Mouse (Mus musculus) gastrocnemius, postnatal 36 days (tissue): ENCODE measurements around the gene Zbtb8os. TPM values are rescaled to one million over a fixed set of nuclear protein-coding genes. Genes with fewer than 3 reads are reported as not detected.

Experiments used
- DNase-seq, 2 experiments: peaks; one replicate each; pipeline ENCODE4 v3.0.0; 2022
- intact Hi-C: fragments of 180-260 bp; cut with DNase I; formaldehyde crosslinking; loops from one replicate; pipeline ENCODE4 v1.15.1; 2025
- long read RNA-seq, 2 experiments: library from polyadenylated mRNA; stranded (forward); transcript quantifications; one replicate each; pipeline ENCODE4 v2.0.0; 2021
- total RNA-seq, 2 experiments: library from RNA; stranded (reverse); gene quantifications; 2 replicates each; pipeline ENCODE4 v1.2.3; 2021

The Zbtb8os gene
- total RNA-seq: 10 to 100 TPM; 23.3 to 24.2 TPM
- long read RNA-seq, experiment 1, transcript Zbtb8os-204 (7 exons, 3,833 nt): major isoform, 32 of 35 reads
- long read RNA-seq, experiment 1, partial matches to known transcripts: 2 of 35 reads
- long read RNA-seq, experiment 1, other reads (novel, unspliced or antisense): 1 of 35 reads
- long read RNA-seq, experiment 2, transcript Zbtb8os-204 (7 exons, 3,833 nt): major isoform, 26 of 33 reads
- long read RNA-seq, experiment 2, partial matches to known transcripts: 7 of 33 reads
- long read RNA-seq, experiment 2, other reads (novel, unspliced or antisense): 0 of 33 reads

DNA sequence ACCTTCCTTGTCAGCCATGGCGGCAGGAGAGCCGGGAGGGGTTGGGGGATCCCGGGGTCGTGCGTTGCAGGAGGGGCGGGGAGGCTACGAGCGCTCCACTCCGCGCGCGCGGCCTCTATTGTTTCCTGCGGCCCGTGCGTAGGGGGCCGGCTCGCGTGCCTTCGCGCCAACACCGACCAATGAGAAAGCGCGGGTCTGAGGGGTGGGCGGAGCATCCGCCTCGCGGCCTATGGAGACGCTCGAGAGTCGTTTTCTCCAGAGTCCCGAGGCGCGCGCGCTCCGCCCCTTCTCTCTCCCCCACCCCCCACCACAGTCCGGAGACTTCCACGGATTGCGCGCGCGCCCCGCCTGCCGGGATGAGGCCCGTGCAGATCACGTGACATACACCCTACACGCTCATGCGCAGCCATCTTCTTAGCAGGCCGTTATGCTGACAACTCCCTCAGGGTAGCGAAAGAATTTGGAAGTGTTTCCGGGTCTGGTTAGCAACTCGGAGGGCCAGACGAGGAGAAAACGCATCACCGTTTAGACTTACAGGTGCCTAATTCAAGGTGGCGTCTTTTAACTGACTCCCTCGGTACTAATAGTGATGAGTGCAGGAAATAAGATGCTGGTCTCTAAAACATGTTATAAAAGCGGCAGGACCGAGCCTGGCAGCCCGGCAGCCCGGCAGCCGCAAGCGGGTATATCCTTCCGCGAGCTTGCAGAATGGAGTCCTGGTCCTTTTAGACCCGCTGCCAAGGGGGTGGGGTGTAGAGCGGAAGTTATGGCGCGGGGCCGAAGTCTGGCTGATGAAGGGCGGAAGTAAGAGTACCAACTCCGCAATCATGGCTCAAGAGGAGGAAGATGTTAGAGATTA lies at the start of gene Zbtb8os, which contains the start of gene Rbbp4:
TSS of gene Zbtb8os (plus strand) at position 480 of the 859 bp plus-strand sequence.
TSS of gene Rbbp4 (minus strand) at position 155 of the 859 bp plus-strand sequence.
- DNase-seq: peak; percentile 91 to 96
- intact Hi-C loops: no loop called here

DNA sequence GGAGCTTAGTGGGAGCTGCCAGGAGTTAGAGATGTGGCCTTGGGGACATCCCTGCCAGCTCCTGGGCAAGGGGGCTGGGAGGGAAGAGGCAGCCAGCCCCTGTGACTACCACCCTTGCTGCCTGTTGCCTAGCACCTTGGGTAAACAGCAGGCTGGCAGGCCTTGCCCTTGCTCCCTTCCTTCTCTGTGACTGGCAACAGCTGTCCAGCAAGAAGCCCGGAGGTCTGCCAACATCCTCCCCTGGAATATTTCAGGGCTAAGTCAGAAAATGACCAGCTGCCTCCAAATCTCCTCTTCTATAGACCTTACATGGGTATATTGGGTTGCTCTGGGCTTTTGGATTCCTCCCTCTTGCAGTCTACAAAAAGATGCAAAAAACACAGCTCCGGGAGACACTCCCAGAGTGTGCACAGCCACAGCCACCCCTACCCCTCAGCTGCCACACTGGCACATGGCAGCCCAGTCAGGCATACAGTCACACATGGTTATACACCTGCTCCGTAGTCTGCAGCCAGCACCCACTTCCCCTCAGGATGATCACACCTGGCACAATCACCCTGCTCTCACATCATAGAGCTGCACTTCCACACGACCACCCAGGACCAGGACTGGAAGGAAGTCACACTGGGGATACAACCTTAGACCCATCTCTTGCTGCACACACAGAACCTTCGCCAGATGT lies 49.4 kb upstream of the Zbtb8os start:
- DNase-seq: peak in 1 of 2 experiments; percentile 28
- intact Hi-C loops: no loop called here

DNA sequence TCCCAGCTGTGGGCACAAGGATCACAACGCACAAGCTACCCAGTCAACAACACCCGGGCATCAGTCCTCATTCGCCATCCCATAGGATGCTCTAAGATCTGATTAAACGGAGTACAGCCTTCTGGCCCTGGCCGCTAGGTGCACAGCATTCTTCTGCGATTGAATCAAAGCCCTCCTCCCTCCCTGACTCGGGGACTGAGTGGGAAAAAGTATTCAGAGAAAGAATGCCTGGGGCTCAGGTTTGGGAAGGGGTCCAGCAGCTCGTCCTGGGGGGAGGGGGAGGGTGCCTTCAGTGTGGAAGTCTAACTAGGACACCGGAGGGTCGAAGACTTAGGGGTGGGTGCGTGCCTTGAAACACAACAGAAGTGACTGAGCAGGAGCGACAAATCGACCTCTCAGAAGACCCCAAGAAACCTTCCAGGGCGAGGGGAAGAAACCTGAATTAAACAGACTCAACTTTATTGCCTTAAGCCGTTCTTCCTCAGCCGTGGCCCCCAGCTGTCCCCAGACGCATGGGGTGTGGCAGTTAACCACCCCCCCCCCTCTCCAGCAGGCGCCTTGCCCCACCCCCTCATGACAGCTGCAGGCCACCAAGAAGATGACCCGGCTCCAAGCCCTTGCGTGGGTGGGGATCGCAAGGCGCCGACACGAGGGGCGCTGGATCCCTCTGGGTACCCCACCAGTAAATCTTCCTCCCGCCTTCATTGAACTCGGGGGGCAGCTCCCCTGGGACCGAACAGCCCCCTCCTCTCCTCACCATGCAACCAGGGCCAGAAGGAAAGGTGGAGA lies 48.6 kb upstream of the Zbtb8os start:
- intact Hi-C loops: no loop called here
- DNase-seq: peak in 1 of 2 experiments; percentile 38

DNA sequence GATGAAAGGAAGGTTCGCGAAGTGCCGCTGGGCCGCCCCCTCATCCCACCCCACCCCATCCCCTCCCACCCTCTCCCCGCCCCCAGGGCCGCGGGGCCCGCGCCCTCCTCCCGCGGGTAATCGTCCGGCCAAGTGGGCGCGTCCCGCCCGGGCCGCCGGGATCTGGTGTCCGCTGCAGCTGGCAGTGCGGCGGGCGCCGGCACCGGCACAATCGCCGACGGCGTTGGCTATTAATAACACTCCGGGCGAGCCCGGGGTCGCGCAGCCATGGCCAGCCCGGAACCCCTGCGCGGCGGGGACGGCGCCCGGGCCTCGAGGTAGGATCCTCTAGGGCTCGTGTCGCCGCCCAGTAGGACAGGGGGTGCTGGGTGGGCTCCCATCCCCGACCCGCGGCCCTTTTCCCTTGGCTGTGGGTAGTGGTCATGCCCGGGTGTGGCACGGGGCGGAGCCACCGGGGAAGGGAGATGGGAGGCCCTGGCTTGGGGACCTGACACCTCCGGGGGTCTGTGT lies 48.0 kb upstream of the Zbtb8os start, which contains the start of gene Sync:
TSS of gene Sync (plus strand) at position 146 of the 510 bp plus-strand sequence.
- peak; percentile 53 to 64 for DNase-seq
- intact Hi-C loops: no loop called here

DNA sequence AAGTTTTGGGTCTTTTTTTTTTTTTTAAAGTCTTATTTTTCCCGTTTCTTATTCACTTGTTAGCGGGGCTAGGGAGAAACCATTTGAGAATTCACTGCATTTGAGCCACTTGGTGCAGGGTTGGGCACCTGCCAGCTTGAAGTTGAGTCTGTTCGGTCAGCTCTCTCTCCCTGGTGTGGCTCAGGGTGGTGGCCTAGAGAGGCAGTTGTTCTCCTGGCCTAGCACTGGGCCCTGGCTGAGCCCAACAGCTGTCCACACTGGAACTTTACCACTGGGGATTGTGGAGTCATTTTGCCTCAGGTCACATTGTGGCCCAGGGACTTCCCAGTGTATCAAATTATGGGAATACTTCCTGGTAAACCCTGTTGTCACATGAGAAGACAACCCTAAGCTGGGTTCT lies 47.4 kb upstream of the Zbtb8os start:
- intact Hi-C loops: no loop called here
- DNase-seq: peak; percentile 34 to 43

DNA sequence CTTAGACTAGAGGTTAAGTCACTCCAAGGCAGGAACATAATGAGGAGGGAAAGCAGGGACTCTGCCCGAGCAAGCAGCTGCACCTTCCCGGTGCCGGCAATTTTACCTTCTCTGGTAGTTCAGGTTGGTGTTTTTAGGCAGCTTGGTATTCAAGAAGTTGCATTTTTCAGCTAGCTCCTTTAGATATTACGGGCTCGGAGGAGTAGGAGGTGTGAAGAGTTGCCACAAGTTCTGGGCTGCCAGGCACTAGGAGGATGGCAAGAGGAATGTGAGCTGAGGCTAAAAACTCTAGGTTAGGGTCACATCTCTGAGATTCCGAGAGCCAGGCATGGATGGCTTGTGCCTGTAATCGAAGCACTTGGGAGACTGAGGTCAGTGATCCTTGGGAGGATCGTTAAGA lies 45.8 kb upstream of the Zbtb8os start:
- intact Hi-C loops: loop anchor here (5.0 kb wide), 1 partner anchor 43 kb away; no protein-coding TSS in a partner anchor

DNA sequence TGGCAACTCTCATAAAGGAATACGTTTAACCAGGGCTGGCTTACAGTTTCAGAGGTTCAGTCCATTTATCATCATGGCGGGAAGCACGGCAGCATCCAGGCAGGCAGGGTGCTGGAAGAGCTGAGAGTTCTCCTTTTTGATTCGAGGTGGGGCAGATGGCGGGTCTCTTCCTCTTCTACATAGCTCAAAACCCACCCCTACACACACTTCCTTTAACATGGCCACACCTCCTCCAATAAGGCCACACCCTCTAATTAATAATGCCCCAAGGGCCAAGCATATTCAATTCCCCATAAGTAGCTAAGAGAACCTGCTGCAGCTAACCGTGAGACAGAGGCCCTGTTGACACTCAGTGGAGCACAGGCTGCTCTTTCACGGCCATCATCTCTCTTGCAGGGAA lies 42.7 kb upstream of the Zbtb8os start:
- DNase-seq: no peak
- intact Hi-C loops: loop anchor here (5.0 kb wide), 1 partner anchor 39 kb away; no protein-coding TSS in a partner anchor

More for the DNA sequence above, 45.8 kb upstream of the Zbtb8os start:
- no peak for DNase-seq

DNA sequence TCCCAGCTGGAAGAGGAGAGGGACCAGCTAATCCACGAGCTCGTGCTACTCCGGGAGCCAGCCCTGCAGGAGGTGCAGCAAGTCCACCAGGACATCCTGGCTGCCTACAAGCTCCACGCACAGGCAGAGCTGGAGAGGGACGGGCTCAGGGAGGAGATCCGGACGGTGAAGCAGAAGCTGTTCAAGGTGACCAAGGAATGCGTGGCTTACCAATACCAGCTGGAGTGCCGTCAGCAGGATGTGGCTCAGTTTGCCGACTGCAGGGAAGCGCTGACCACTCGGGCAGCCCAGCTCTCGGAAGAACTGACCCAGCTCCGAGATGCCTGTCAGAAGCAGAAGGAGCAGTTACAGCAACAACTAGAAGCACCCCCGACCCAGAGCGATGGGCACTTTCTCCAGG lies 41.8 kb upstream of the Zbtb8os start:
- intact Hi-C loops: loop anchor here (5.0 kb wide), 1 partner anchor 39 kb away; no protein-coding TSS in a partner anchor
- no peak for DNase-seq

DNA sequence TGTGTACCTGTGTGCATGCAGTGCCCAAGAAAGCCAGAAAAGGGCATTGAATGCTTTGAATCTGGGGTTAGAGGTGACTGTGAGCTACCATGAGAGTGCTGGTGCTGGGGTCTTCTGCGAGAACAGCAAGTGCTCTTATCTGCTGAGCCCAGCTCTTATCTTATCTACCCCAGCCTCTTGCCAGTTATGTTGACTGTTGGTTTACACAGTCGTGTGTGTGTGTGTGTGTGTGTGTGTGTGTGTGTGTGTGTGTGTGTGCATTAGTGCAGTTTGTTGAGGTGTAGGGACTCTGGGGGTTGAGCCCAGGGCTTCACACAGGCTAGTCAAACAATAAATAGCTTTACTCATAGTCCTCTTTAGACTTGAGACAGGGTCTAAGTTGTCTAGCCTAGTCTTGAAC lies 40.3 kb upstream of the Zbtb8os start:
- DNase-seq: no peak
- intact Hi-C loops: no loop called here

DNA sequence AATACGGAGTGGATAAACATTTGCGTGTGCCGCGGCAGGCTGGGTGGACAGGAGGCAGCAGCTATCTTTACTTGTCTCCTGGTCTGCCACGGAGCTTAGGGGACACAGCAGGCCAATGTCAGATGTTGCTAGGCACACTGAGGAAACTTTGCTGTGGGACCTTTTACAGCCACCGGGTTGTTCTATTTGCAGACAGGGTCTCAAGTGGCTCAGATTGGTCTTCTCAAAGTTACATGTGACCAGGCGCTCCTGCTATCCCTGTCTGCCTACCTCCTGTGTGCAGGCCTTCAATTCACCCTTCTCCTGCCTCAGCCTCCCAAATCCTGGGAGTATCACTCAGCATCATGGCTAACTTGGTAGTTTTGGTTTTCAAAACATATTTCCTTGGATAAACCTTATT lies 39.4 kb upstream of the Zbtb8os start:
- no peak for DNase-seq
- intact Hi-C loops: no loop called here

DNA sequence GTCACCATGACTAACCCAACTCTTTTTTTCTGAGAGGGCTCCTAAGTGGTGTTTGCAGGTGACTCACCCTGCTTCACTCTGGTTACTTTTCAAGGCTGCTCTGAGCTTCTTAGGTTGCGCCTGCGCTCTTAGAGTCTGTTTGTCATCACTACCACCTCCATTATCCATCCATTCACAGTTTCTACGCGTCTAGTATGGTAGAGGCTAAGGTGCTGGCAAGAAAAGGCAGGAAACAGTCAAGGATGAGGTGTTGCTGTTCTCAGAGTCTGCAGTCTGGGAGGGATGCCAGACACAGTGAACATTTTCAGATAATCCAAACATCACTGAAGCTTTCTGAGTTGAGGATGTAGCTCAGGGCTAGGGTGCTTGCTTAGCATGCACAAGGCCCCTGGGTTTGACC lies 37.8 kb upstream of the Zbtb8os start:
- no peak for DNase-seq
- intact Hi-C loops: no loop called here

DNA sequence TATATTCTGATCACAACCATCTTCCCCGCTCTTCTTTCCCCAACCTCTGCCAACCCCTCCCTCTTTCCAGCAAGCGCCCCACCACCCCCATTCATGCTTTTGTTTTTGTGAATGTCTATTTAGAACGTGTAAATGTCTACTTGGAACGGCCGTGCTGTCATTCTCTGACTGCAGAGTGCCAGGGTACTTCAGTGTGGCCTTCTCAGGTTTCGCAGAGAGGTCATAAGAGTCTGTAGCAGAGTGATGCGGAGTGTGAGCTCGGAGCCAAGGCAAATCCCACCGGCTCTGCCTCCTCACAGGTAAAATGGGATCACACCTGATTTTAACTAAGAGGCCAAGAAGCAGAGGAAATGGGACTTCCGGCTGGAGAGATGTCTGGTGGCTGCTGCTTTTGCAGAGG lies 36.4 kb upstream of the Zbtb8os start:
- intact Hi-C loops: no loop called here
- DNase-seq: no peak

DNA sequence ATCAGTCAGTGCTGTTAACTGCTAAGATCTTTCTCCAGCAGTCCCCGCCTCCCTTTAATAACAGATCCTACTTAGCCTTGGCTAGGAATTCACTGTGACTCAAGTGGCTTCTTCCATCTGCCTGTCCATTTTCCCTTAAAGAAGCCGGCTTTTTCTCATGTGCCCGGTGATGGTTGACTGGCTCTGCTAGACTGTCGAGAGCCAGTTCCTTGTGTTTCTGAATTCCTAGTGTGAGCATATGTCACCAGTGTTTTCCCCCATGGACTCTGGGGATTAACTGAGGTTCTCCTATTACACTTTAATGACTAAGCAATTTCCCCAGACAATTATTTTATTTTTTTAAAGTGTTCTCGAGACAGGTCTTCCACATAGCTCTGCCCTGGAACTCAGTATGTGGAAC lies 32.1 kb upstream of the Zbtb8os start:
- DNase-seq: no peak
- intact Hi-C loops: no loop called here

DNA sequence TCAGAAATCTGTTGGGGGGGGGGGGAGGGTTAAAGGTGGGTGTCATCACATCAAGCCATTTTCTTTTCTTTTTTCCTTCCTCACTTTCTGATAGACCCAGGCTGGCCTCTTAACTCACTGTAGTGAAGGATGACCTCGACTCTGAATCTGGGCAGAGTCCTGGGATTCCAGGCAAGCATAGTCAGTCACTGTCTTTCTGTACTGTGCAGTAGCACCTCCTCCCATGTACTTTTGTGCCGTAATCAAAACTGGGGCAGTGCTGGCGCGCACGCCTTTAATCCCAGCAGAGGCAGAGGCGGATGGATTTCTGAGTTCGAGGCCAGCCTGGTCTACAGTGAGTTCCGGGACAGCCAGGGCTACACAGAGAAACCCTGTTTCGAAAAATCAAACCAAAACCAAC lies 31.7 kb upstream of the Zbtb8os start:
- intact Hi-C loops: no loop called here
- no peak for DNase-seq

DNA sequence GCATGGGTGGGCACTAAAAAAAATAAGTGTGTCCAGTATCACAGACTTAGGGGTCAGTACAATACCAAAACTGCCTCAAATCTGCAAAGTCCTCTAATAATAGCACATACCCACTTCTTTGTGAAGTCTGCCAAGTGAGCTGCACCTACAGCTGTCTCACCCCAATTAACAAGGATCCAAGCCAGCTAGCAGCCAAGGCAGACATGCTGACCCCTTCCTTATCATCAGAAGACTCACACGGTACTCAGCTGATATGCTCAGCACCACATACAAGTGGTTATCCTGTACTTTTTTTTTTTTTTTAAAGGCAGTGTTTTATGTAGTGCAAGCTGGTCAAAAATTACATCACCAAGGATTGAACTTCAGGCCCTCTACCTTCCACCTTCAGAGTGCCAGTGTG lies 31.2 kb upstream of the Zbtb8os start:
- intact Hi-C loops: no loop called here
- DNase-seq: no peak

DNA sequence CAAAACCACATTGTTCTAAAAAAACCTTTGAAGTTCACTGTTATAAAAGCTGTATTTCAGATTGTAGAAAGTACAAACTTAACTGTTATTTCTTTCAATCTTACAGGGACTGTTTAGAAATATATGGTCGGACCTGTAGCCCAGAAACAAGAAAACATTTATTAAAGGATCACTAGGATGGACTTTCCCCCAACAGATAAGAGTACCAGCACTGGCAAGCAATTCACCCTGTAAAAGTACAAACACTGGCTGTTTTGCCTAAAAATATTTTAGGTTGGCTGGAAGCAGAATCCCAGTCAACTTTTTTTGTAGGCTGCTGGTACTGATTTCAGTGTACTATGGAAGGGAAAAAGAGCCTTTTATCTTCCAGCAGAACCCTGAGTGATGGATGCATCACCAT lies 27.6 kb upstream of the Zbtb8os start:
- intact Hi-C loops: no loop called here
- no peak for DNase-seq

DNA sequence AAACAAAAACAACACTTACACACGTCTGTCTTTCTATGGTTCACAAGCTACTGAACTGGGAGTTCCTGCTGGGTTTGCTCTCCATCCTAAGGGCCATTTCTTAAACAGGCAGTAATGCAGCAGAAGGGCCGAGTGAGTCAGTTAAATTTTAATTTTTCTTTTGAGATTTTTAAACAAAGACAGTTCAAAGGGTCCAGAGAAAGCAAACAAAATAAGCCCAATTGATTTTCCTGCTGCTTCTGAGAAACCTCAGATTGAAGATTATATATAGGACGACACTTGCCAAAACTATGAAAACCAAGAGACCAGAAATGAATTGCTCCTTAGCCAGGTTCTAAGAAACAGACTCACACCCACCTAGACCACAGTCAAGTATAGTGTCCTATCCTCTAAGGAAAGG lies 21.6 kb upstream of the Zbtb8os start:
- intact Hi-C loops: no loop called here
- no peak for DNase-seq

DNA sequence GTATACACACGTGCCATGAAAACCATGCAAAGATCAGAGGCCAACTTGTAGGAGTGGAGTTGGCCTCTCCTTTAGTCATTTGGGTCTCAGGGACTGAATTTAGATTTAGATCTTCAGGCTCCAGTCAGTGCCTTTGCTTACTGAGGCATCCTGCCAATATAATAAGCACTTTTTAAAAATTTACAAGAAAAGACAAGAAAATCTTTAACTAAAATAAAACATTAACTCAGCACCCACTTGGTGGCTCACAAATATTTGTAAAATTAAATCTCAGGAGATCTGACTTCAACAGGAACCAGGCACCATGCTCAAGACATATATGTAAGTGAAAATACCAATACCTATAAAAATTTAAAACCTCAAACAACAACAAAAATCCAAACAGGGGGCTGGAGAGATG lies 14.6 kb upstream of the Zbtb8os start:
- DNase-seq: no peak
- intact Hi-C loops: no loop called here

DNA sequence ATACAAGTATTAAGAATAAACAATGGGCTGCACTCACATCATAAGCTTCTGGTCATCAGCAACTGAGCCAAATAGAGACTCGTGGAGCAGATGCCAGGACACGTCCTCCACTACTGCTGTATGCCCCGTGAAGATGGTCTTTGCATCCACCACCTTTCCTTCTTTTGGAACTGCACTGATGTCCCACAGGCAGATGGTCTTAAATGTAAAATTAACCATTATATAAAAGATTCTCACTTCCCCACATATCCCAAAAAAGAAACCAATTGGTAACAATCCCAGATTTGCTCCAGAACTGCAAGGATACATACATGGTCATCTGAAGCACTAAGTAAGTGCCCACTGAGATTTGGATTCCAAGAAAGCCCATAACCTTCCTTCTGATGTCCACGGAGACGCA lies 13.5 kb upstream of the Zbtb8os start:
- intact Hi-C loops: no loop called here
- no peak for DNase-seq

DNA sequence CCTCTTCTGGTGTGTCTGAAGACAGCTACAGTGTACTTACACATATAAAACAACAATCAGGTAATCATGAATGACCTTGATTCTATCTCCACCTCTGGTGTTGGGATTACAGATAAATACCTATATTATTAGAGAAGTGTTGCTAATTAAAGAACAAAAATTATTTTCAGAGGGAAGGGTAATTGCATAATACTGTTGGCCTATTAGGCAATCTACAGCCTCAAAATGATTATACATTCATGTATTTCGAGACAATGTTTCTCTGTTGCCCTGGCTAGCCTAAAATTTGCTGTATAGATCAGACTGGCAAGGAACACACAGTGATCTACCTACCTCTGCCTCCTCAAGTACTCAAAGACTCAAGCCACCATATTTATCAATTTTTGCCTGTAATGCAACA lies 12.0 kb upstream of the Zbtb8os start:
- DNase-seq: no peak
- intact Hi-C loops: no loop called here
